Mouse (Mus musculus) fat pad, adult 2 months (tissue): ENCODE measurements around the gene Spon2.

Experiments
- DNase-seq: peaks from one replicate; pipeline ENCODE4 v3.0.0-alpha.2; 2011; ENCODE audit warnings: low read depth, low spot score; ENCODE audit errors: extremely low read depth

The Spon2 gene

DNA sequence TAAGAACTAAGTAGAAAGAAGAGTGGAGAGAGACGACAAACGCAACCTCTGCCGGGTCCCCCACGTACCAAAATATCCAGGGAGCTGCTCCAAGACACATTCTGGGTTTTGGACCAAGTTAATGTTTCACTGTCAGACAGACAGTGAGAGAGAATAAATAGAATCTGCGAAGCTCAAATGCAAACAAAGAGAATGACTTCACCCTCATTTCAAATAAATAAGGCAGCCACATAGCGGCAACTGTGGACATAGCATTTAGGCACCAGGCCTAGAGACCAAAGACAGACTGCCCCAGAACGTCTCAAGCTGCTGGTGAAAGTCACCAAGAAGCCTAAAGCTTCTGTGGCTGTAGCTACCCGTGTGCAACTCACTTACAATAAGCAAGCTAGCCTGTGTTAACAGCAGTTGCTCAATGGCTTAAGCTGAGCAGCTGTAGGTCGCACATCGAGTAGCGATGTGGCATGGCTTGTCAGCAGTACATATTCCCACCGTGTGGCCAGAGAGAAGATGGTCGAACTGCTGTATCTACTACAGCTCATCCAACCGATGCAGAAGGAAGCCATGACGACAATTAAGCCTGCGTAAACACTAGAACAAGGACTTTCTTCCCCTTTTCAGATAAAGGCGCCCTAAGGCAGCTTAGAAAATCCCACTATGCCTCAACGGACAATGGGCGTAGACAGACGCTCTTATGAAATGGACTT is 643 bp upstream of the Spon2 start:
- no peak for DNase-seq

DNA sequence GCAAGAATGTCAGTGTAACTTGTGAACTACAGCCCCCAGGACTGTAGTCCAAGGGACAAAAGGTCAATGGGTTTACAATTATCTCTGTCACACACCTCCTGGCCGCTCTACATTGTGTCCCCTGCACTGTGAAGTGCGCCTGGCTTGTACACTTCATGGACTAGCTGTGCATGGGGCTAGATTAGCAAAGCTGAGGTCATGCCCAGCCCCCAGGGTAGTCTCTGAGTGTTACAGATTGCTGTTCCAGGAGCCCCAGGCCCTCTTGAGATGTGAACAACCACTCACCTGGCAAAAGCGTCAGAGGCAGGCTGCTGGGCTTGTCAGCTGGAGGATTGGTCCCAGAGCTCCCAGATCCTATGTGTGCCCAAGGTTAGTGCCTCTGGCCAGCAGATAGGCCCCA is 592 bp downstream of the Spon2 start:
- no peak for DNase-seq

- no peak for DNase-seq
Observed at GRCm38 (mm10) chr5:33214723-33215122, 3.5 kb downstream of the Spon2 start.

DNA sequence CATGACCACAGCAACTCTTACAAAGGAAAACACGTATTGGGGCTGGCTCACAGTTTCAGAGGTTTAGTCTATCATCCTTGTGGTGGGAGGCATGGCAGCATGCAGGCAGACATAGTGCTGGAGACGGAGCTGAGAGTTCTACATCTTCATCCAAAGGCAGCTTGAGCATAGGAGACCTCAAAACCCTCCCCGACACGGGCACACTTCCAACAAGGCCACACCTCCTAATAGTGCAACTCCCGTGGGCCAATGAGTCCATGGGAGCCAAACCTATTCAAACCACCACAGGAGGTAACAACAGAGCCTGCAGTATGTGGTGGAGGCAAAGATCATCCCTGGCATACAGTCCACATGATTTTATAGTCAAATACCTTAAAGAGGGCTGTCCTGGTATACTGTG is 7.0 kb downstream of the Spon2 start:
- no peak for DNase-seq

DNA sequence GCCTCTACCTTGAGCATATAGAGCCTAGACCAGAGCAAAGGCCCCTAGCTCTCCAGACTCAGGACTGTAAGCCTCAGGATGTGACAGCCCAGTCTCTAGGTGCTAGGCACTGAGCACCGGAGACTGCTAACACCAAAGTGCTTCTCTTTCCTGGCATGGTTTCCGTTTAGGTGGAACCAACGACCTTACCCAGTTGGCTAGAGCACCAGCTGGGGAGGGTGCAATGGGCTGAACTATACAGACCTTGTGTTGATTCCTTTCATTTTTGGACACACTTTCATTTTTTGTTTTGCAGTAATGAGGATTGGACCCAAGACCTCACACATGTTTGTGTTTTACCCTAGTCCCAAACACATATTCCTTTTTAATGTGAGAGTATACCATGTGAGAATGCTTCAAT is 7.7 kb downstream of the Spon2 start:
- DNase-seq: no peak

- no peak for DNase-seq
Observed at GRCm38 (mm10) chr5:33208533-33209245, 9.6 kb downstream of the Spon2 start.

DNA sequence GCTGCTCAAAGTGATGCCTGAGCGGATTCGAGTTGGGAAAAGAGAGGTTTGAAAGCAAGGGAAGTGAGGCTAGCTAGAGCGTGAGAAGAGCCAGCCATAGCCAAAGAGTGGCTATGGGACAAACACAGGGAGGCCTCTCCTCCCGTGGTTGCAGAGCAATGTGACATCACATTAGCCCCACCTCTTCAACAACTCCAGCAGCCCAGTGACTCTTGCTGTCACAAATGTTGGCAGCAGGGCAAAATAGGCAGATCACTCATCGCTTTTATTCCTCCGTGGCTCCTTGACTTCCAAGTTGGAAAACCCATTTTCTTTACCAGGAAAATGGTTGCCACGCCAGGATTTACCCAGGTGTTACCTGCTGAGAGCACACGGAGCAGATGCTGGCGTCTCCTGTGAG is 11.1 kb downstream of the Spon2 start:
- no peak for DNase-seq

DNA sequence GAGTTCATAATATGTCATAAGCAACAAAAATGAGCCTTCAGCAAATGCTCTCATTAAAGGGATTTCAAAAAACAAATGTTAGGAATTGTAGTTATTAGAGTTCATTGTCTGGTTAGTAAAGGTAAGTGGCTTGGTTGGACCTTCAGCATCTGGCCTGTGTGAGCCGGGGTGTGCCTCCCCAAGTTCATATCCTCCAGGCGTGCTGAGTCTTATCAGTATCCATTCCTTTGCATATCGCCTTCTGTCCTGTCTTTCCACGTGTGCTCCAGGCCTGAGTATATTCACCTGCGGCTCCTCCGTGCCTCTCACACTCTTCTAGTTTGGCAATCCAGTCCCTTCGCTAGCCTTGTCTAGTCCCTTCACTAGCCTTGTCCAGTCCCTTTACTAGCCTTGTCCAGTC is 11.9 kb downstream of the Spon2 start:
- DNase-seq: no peak

DNA sequence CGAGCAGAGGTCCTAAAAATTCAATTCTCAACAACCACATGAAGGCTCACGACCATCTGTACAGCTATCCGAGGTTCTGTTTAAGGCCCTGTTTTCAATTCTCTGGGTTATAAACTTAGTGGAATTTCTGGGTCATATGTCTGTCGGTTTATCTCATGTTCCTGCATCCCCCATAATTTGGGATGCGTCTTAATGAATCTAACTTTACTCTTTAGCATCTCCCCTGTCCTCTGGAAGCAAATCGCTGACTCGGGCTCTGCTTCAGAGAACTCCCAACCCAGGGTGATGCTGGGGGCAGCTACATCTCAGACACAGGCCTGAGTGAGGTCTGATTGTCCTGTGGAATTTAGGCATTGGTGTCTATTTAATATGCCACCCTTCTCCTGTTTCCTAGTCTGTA is 14.0 kb downstream of the Spon2 start:
- DNase-seq: no peak

- DNase-seq: no peak
Observed at GRCm38 (mm10) chr5:33203691-33204242, 14.5 kb downstream of the Spon2 start.

DNA sequence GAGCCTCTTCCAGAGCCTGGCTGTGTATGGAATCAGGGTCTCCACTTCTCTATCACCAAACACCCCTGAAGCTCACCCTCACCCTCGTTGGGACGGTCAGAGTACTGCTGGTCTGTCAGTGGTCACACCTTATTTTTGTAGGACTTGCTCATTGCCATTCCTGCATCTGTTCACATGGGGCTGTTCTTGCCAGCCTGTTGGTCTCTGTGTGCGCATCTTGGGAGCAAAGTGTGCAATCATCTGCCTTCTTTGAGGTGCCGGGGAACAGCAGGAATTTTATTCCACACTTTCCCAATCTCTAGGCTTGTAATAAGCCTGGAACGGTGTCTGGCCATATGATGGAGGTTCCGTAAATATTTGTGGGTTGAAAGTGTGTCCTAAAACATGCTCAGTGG is 15.1 kb downstream of the Spon2 start:
- DNase-seq: no peak

DNA sequence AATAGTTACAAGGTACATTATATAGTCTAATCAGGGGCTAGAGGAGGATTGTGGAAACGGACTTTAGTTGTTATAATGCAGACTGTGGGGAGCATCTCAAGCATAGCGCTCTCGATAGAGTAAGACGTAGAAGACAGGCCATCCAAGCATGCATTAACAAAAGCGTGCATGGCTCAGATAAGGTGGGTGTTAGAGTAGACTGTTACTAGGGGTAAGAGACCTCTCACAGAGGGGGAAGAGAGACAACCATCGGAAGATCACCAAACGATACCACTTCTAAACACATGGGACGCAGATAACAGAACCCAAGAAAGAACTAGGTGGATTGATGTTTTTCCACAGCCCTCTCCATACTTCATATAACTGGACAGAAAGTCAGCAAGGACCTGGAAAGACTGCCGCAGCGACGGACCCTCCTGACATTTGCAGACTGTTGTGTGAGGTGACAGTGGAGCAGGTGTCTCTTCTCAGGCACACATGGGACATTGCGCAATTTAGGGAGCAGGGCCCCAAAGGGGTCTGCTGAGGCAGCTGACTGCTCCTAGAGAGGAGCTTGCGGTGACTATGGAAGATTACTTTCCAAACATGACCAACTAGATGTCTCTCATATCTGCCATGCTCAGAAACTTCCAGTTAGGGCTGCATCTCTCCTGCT is 15.6 kb downstream of the Spon2 start:
- no peak for DNase-seq

DNA sequence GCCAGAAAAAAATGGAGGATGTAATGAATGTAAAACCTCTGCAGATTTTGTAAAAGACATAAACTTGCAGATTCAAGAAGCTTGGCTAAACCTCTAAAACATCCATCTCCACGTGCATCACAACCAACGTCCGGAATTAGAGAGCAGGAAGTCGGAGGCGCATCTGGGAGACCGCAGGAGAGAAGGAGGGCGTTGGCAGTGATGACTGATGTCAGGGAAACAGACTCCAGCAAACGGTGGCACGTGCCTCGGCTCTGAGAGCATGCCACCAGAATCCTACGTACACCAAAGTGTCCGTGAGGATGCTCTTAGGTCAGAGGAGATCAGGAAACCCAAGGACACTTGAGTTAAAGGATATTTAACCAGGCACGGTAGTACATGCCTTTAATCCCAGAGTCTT is 16.6 kb downstream of the Spon2 start:
- no peak for DNase-seq

DNA sequence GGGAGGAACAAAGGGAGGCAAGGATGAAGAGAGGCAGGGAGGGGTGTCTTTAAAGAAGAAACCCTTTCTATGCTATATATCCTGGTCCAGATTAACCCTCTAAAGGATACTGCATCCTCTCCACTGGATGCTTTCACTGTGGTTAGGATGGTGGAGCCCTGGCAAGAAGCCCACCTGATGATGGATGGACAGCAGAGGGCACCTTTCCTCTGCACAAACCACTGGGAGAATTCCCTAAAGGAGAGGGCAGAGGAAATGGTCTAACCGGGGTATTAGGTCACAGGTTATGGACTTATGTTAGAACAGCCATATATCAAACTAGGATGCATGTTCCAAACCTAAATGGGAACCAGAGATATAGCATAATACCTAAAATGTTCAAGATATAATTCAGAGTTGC is 18.2 kb downstream of the Spon2 start:
- DNase-seq: no peak

GRCm38 (mm10) chr5:33195246-33195852 is 22.9 kb downstream of the Spon2 start:
- no peak for DNase-seq

- no peak for DNase-seq
Observed at GRCm38 (mm10) chr5:33193567-33193966, 24.7 kb downstream of the Spon2 start.
